Mouse (Mus musculus) kidney, postnatal 0 days (tissue): ENCODE measurements around the gene Necab2. TPM values are rescaled to one million over a fixed set of nuclear protein-coding genes. Genes with fewer than 3 reads are reported as not detected.
A peak's percentile ranks its signal among the peaks of the same experiment; 100 is the strongest.

ENCODE experiments used
- ATAC-seq: fragments of 200-750 bp; cut with Nextera tagmentation; replicated peaks from 2 replicates; pipeline ENCODE4 v1.8.0; 2017; ENCODE audit warnings: low read depth, moderate number of reproducible peaks, moderate TSS enrichment, moderate library complexity; ENCODE audit not compliant: low FRiP score
- DNase-seq: peaks from one replicate; pipeline ENCODE4 v3.0.0-alpha.2; 2016; ENCODE audit warnings: low spot score
- H3K27ac ChIP-seq: fragments of 300-500 bp; sonication (generic); 2 replicates; pipeline ENCODE4 v1.5.1; 2014; ENCODE audit warnings: mild to moderate bottlenecking
- H3K27me3 ChIP-seq: fragments of 300-500 bp; sonication (generic); 2 replicates; pipeline ENCODE4 v1.6.1; 2014; ENCODE audit warnings: low read length, mixed read lengths; ENCODE audit not compliant: insufficient read depth
- H3K36me3 ChIP-seq: fragments of 300-500 bp; sonication (generic); 2 replicates; pipeline ENCODE4 v1.6.1; 2014; ENCODE audit warnings: low read length, mixed read lengths; ENCODE audit not compliant: insufficient read depth
- H3K4me1 ChIP-seq: fragments of 300-500 bp; sonication (generic); replicated peaks from 2 replicates; pipeline ENCODE4 v1.6.1; 2014; ENCODE audit warnings: antibody characterized with exemption, low read length, mixed read lengths; ENCODE audit not compliant: insufficient read depth
- H3K4me2 ChIP-seq: fragments of 300-500 bp; sonication (generic); 2 replicates; pipeline ENCODE4 v1.6.1; 2014; ENCODE audit warnings: mild to moderate bottlenecking, low read length, moderate library complexity, mixed read lengths
- H3K4me3 ChIP-seq: fragments of 300-500 bp; sonication (generic); replicated peaks from 2 replicates; pipeline ENCODE4 v1.5.1; 2014; ENCODE audit warnings: low read depth, low read length
- H3K9ac ChIP-seq: fragments of 300-500 bp; sonication (generic); 2 replicates; pipeline ENCODE4 v1.6.1; 2014; ENCODE audit warnings: low read depth, low read length
- H3K9me3 ChIP-seq: fragments of 300-500 bp; sonication (generic); replicated peaks from 2 replicates; pipeline ENCODE4 v1.6.1; 2016; ENCODE audit warnings: low read length, inconsistent platforms, mixed read lengths
- CTCF ChIP-seq: IDR thresholded peaks from 2 replicates; pipeline ENCODE4 v1.5.1; 2016; ENCODE audit warnings: antibody characterized with exemption, low read depth, mild to moderate bottlenecking, moderate library complexity
- WGBS: fragments of 180-500 bp; shearing (Covaris S2); extraction: QIAGEN DNeasy Blood & Tissue Kit; methylation state at CpG from one replicate; pipeline ENCODE4 v1.1.7; 2014; 5-methylcytosine and 5-hydroxymethylcytosine counted together
- polyA plus RNA-seq: library from polyadenylated mRNA; unstranded; fragments of >200 nt; fragmentation: Nextera tagmentation; extraction: Ambion mirVana; gene quantifications from 2 replicates; pipeline ENCODE4 v1.2.1, GENCODE M21; 2015

The Necab2 gene
- polyA plus RNA-seq, 1 experiment from 2014 or later, result 0.61 TPM

- DNase-seq, result no peak
- no peak overlapping the region for H3K9ac ChIP-seq
- no peaks in the 10 kb centered on the region for H3K9me3 ChIP-seq
- no peak overlapping the region for H3K4me2 ChIP-seq
- WGBS, result 97% methylated on average over 8 of the region's 8 CpGs
- TF ChIP-seq CTCF, result no peak
- peaks cover 14% of the 10 kb centered on the region; the same call in 1 of the 2 replicates for H3K4me1 ChIP-seq
- peaks cover 7% of the 10 kb centered on the region; the same call in 1 of the 2 replicates for H3K27me3 ChIP-seq
- no peak overlapping the region for H3K4me3 ChIP-seq
- no peak for ATAC-seq
- no peak overlapping the region for H3K27ac ChIP-seq
- no peaks in the 10 kb centered on the region for H3K36me3 ChIP-seq
Observed at GRCm38 (mm10) chr8:119442970-119443369, 3.5 kb upstream of the Necab2 start.

GRCm38 (mm10) chr8:119446990-119447780, 666 bp downstream of the Necab2 start:
- Histone ChIP-seq H3K9ac (peak overlapping the region; percentile 63), H3K27me3 (peaks cover 14% of the 10 kb centered on the region), H3K36me3 (no peaks in the 10 kb centered on the region), H3K4me1 (0 out of 2 replicates have a peak, but pooled peaks cover 5% of the 10 kb centered on the region), H3K27ac (no peak overlapping the region), H3K4me3 (peak overlapping the region; percentile 59), H3K4me2 (peak overlapping the region; percentile 100), H3K9me3 (no peaks in the 10 kb centered on the region)
- WGBS, result under 1% methylated on average over 58 of the region's 80 CpGs
- ATAC-seq (peak; percentile 16), DNase-seq (no peak)
- TF ChIP-seq CTCF, result no peak

- H3K9ac ChIP-seq, result no peak overlapping the region
- 3% methylated on average over 17 of the region's 17 CpGs for WGBS
Observed at GRCm38 (mm10) chr8:119447781-119448170, 1.3 kb downstream of the Necab2 start.

GRCm38 (mm10) chr8:119449627-119450026, 3.1 kb downstream of the Necab2 start:
- Histone ChIP-seq H3K27me3 (peaks cover 14% of the 10 kb centered on the region), H3K4me3 (no peak overlapping the region), H3K4me2 (no peak overlapping the region), H3K4me1 (0 out of 2 replicates have a peak, but pooled peaks cover 5% of the 10 kb centered on the region), H3K9me3 (no peaks in the 10 kb centered on the region), H3K36me3 (no peaks in the 10 kb centered on the region), H3K27ac (no peak overlapping the region), H3K9ac (no peak overlapping the region)
- no peak for TF ChIP-seq CTCF
- DNase-seq, result no peak
- 82% methylated on average over 12 of the region's 12 CpGs for WGBS
- ATAC-seq, result no peak

More at GRCm38 (mm10) chr8:119447781-119448170, 1.3 kb downstream of the Necab2 start:
- H3K4me1 ChIP-seq, result 0 out of 2 replicates have a peak, but pooled peaks cover 5% of the 10 kb centered on the region
- ATAC-seq (no peak), DNase-seq (no peak)
- H3K36me3 ChIP-seq, result no peaks in the 10 kb centered on the region
- no peaks in the 10 kb centered on the region for H3K9me3 ChIP-seq
- H3K27ac ChIP-seq, result no peak overlapping the region
- H3K4me2 ChIP-seq, result peak overlapping the region; percentile 100
- H3K4me3 ChIP-seq, result peak overlapping the region; percentile 59; the same call in 1 of the 2 replicates
- peaks cover 14% of the 10 kb centered on the region for H3K27me3 ChIP-seq
- TF ChIP-seq CTCF, result no peak

GRCm38 (mm10) chr8:119451131-119451530, 4.6 kb downstream of the Necab2 start:
- Histone ChIP-seq H3K9ac (no peak overlapping the region), H3K4me3 (no peak overlapping the region), H3K27ac (no peak overlapping the region), H3K27me3 (peaks cover 14% of the 10 kb centered on the region), H3K4me1 (0 out of 2 replicates have a peak, but pooled peaks cover 5% of the 10 kb centered on the region), H3K4me2 (no peak overlapping the region), H3K36me3 (no peaks in the 10 kb centered on the region), H3K9me3 (no peaks in the 10 kb centered on the region)
- 91% methylated on average over 4 of the region's 4 CpGs for WGBS
- DNase-seq (no peak), ATAC-seq (no peak)
- no peak for TF ChIP-seq CTCF

- Histone ChIP-seq H3K36me3 (no peaks in the 10 kb centered on the region), H3K4me3 (no peak overlapping the region), H3K4me2 (no peak overlapping the region), H3K9ac (no peak overlapping the region), H3K27me3 (peaks cover 8% of the 10 kb centered on the region), H3K4me1 (no peaks in the 10 kb centered on the region), H3K27ac (no peak overlapping the region), H3K9me3 (no peaks in the 10 kb centered on the region)
- WGBS, result 82% methylated on average over 5 of the region's 5 CpGs
- no peak for TF ChIP-seq CTCF
- no peak for DNase-seq
- ATAC-seq, result no peak
Observed at GRCm38 (mm10) chr8:119452919-119453318, 6.4 kb downstream of the Necab2 start.
